Mouse (Mus musculus): ENCODE measurements around the gene Trim66. TPM values are rescaled to one million over a fixed set of nuclear protein-coding genes. Genes with fewer than 3 reads are reported as not detected.
A peak's percentile ranks its signal among the peaks of the same experiment; 100 is the strongest.

Trim66 gene
- polyA plus RNA-seq, 1 experiment from 2014 or later, result 0.14 TPM

DNA sequence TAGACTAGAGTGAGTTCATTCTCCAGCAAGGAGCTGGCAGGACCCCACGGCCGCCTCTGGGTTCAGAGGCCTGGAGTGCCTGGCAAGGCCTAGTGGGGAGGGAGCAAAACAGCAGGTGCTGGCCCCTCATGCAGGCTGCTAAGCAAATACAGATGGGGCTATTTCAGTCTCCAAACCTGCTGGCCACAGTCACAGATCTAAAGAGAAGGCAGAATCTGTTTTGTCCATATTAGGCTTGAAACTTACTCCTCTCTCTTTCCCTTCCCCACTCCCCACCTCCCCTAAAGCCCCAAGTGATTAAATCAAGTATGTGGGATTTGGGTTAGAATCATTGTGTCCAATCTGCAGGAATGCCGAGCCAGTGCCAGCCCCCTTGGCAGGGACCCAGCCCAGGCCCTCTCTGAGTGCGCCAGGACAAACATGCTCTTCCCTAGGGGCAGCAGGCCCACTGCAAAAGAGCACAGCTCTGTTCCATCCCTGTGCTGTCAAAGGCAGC, 28.6 kb upstream of the Trim66 start:
- DNase-seq (ENCODE audit: low spot score) (no peak), ATAC-seq (ENCODE audit: low FRiP score) (no peak)
- no peaks in the 10 kb centered on the region for H3K9me3 ChIP-seq (ENCODE audit: control insufficient read depth, low read length)
- H3K4me2 ChIP-seq (replicated peaks; ENCODE audit: low read depth, low read length), result no peak overlapping the region
- H3K27ac ChIP-seq (ENCODE audit: low read depth, low read length), result no peak overlapping the region
- no peak overlapping the region for H3K9ac ChIP-seq (ENCODE audit: low read depth, low read length)
- no peaks in the 10 kb centered on the region; the same call in 1 of the 2 replicates for H3K36me3 ChIP-seq (ENCODE audit: control insufficient read depth, insufficient read depth, low read length)
- no peak overlapping the region for H3K4me3 ChIP-seq (ENCODE audit: low read depth, low read length)
- 60% methylated on average over 4 of the region's 4 CpGs for WGBS
- no peaks in the 10 kb centered on the region for H3K4me1 ChIP-seq (replicated peaks; ENCODE audit: control insufficient read depth, insufficient read depth, low read length)
- H3K27me3 ChIP-seq (ENCODE audit: control insufficient read depth, insufficient read depth, low read length), result no peaks in the 10 kb centered on the region

- Histone ChIP-seq H3K9ac (ENCODE audit: low read depth, low read length) (no peak overlapping the region), H3K4me3 (ENCODE audit: low read depth, low read length) (no peak overlapping the region), H3K36me3 (ENCODE audit: control insufficient read depth, insufficient read depth, low read length) (no peaks in the 10 kb centered on the region; the same call in 1 of the 2 replicates), H3K4me2 (replicated peaks; ENCODE audit: low read depth, low read length) (no peak overlapping the region), H3K27me3 (ENCODE audit: control insufficient read depth, insufficient read depth, low read length) (no peaks in the 10 kb centered on the region), H3K27ac (ENCODE audit: low read depth, low read length) (no peak overlapping the region), H3K9me3 (ENCODE audit: control insufficient read depth, low read length) (no peaks in the 10 kb centered on the region), H3K4me1 (replicated peaks; ENCODE audit: control insufficient read depth, insufficient read depth, low read length) (no peaks in the 10 kb centered on the region)
- no peak for ATAC-seq (ENCODE audit: low FRiP score)
- no peak for DNase-seq (ENCODE audit: low spot score)
- WGBS, result 92% methylated on average over 3 of the region's 3 CpGs
Observed at GRCm38 (mm10) chr7:109534921-109535320, 27.0 kb upstream of the Trim66 start.

DNA sequence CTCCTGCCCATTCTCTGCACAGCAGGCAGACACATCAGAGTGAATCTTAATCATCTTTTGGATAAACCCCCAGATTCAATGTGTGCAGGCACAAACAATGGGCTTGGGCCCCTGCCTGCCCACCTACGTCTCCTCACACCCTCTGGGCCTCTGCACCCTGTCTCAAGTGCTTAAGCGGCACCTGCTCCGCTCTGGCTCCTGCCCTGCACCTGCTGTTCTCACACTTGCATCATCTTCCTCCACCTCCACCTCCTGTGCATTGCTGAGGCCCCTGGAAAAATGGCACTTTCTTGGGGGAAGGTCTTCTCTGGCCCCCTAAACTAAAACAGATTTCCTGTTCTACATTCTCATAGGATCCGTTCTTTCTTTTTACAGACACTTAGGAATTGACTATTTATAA, 26.0 kb upstream of the Trim66 start:
- Histone ChIP-seq H3K27ac (ENCODE audit: low read depth, low read length) (no peak overlapping the region), H3K4me1 (replicated peaks; ENCODE audit: control insufficient read depth, insufficient read depth, low read length) (no peaks in the 10 kb centered on the region), H3K36me3 (ENCODE audit: control insufficient read depth, insufficient read depth, low read length) (no peaks in the 10 kb centered on the region; the same call in 1 of the 2 replicates), H3K9ac (ENCODE audit: low read depth, low read length) (no peak overlapping the region), H3K4me2 (replicated peaks; ENCODE audit: low read depth, low read length) (no peak overlapping the region), H3K4me3 (ENCODE audit: low read depth, low read length) (no peak overlapping the region), H3K9me3 (ENCODE audit: control insufficient read depth, low read length) (no peaks in the 10 kb centered on the region), H3K27me3 (ENCODE audit: control insufficient read depth, insufficient read depth, low read length) (no peaks in the 10 kb centered on the region)
- WGBS, result 89% methylated on average over 4 of the region's 4 CpGs
- ATAC-seq (ENCODE audit: low FRiP score), result no peak
- no peak for DNase-seq (ENCODE audit: low spot score)

DNA sequence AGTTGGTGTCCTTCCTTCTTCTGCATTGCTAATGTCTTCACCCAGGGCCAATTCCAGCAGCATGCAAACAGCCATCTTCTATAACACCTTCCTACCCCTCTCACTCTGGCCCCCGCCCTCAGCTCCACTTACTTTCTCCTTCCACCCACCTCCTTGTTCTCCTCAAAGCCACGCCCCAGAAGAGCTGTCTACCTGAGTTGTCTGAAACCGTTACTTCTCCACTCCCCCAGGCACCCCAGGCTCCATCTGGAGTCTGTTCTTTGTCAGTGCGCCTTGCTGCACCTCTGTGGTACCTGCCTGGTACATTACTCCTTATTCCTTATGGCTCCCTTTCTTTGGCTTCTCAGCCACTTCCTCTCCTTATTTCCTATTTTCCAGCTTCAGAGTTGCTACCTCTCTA, 25.2 kb upstream of the Trim66 start:
- Histone ChIP-seq H3K27ac (ENCODE audit: low read depth, low read length) (no peak overlapping the region), H3K36me3 (ENCODE audit: control insufficient read depth, insufficient read depth, low read length) (no peaks in the 10 kb centered on the region; the same call in 1 of the 2 replicates), H3K9ac (ENCODE audit: low read depth, low read length) (no peak overlapping the region), H3K4me2 (replicated peaks; ENCODE audit: low read depth, low read length) (no peak overlapping the region), H3K4me3 (ENCODE audit: low read depth, low read length) (no peak overlapping the region), H3K4me1 (replicated peaks; ENCODE audit: control insufficient read depth, insufficient read depth, low read length) (no peaks in the 10 kb centered on the region), H3K9me3 (ENCODE audit: control insufficient read depth, low read length) (no peaks in the 10 kb centered on the region), H3K27me3 (ENCODE audit: control insufficient read depth, insufficient read depth, low read length) (no peaks in the 10 kb centered on the region)
- DNase-seq (ENCODE audit: low spot score) (no peak), ATAC-seq (ENCODE audit: low FRiP score) (no peak)
- 82% methylated on average over 4 of the region's 4 CpGs for WGBS

DNA sequence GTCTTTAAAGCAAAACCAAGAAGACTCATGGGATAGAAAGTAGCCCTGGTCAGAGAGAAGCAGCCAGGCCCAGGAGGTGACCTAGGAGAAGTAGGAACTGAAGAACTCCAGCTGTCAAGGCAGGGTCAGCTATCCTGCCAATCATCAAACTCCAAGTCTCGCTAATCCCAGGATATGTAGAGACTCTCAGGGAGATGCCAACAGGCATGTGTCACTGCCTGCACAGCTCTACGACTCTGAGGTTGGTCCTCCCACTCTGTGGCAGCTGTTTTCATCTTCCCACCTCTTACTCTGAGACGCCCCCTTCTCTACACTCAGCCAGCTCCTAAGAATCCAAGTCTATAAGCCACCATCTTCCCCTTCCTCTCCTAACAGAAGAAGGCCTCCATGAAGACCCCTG, 24.8 kb upstream of the Trim66 start:
- Histone ChIP-seq H3K9ac (ENCODE audit: low read depth, low read length) (no peak overlapping the region), H3K27ac (ENCODE audit: low read depth, low read length) (no peak overlapping the region), H3K4me3 (ENCODE audit: low read depth, low read length) (no peak overlapping the region), H3K36me3 (ENCODE audit: control insufficient read depth, insufficient read depth, low read length) (no peaks in the 10 kb centered on the region; the same call in 1 of the 2 replicates), H3K27me3 (ENCODE audit: control insufficient read depth, insufficient read depth, low read length) (no peaks in the 10 kb centered on the region), H3K4me2 (replicated peaks; ENCODE audit: low read depth, low read length) (no peak overlapping the region), H3K4me1 (replicated peaks; ENCODE audit: control insufficient read depth, insufficient read depth, low read length) (no peaks in the 10 kb centered on the region), H3K9me3 (ENCODE audit: control insufficient read depth, low read length) (no peaks in the 10 kb centered on the region)
- 86% methylated on average over 3 of the region's 3 CpGs for WGBS
- ATAC-seq (ENCODE audit: low FRiP score) (no peak), DNase-seq (ENCODE audit: low spot score) (no peak)

DNA sequence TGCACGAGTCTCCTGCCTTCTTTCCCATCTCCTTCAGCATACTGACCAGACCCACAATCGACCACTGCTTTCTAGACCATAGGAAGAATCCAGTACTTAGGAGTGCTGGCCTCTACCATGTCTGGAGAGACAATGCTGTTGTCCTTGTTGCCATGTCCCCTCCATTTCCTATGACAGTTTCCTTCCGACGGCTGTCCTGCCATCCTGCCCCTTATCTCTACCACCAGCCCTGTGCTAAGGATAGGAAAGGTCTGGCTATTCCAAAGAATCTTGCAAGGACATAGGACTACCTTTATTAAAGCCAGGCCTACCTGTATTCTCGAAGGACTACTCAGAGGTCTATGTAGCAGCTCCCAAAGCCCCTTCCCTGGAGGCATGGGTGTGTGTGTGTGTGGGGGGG, 23.6 kb upstream of the Trim66 start:
- Histone ChIP-seq H3K4me2 (replicated peaks; ENCODE audit: low read depth, low read length) (no peak overlapping the region), H3K4me3 (ENCODE audit: low read depth, low read length) (no peak overlapping the region), H3K27me3 (ENCODE audit: control insufficient read depth, insufficient read depth, low read length) (no peaks in the 10 kb centered on the region), H3K27ac (ENCODE audit: low read depth, low read length) (no peak overlapping the region), H3K4me1 (replicated peaks; ENCODE audit: control insufficient read depth, insufficient read depth, low read length) (no peaks in the 10 kb centered on the region), H3K9me3 (ENCODE audit: control insufficient read depth, low read length) (no peaks in the 10 kb centered on the region), H3K36me3 (ENCODE audit: control insufficient read depth, insufficient read depth, low read length) (no peaks in the 10 kb centered on the region), H3K9ac (ENCODE audit: low read depth, low read length) (no peak overlapping the region)
- WGBS, result 80% methylated on average over 5 of the region's 5 CpGs
- DNase-seq (ENCODE audit: low spot score), result no peak
- ATAC-seq (ENCODE audit: low FRiP score), result no peak

GRCm38 (mm10) chr7:109529741-109530140, 21.8 kb upstream of the Trim66 start:
- no peaks in the 10 kb centered on the region for H3K4me1 ChIP-seq (replicated peaks; ENCODE audit: control insufficient read depth, insufficient read depth, low read length)
- H3K4me2 ChIP-seq (replicated peaks; ENCODE audit: low read depth, low read length), result no peak overlapping the region
- no peak overlapping the region for H3K4me3 ChIP-seq (ENCODE audit: low read depth, low read length)
- H3K9ac ChIP-seq (ENCODE audit: low read depth, low read length), result no peak overlapping the region
- 82% methylated on average over 2 of the region's 2 CpGs for WGBS
- 0 out of 2 replicates have a peak, but pooled peaks cover 1% of the 10 kb centered on the region for H3K36me3 ChIP-seq (ENCODE audit: control insufficient read depth, insufficient read depth, low read length)
- DNase-seq (ENCODE audit: low spot score) (no peak), ATAC-seq (ENCODE audit: low FRiP score) (no peak)
- H3K9me3 ChIP-seq (ENCODE audit: control insufficient read depth, low read length), result no peaks in the 10 kb centered on the region
- H3K27ac ChIP-seq (ENCODE audit: low read depth, low read length), result no peak overlapping the region
- H3K27me3 ChIP-seq (ENCODE audit: control insufficient read depth, insufficient read depth, low read length), result no peaks in the 10 kb centered on the region

GRCm38 (mm10) chr7:109528356-109528755, 20.4 kb upstream of the Trim66 start:
- Histone ChIP-seq H3K9me3 (ENCODE audit: control insufficient read depth, low read length) (no peaks in the 10 kb centered on the region), H3K4me2 (replicated peaks; ENCODE audit: low read depth, low read length) (no peak overlapping the region), H3K27ac (ENCODE audit: low read depth, low read length) (no peak overlapping the region), H3K36me3 (ENCODE audit: control insufficient read depth, insufficient read depth, low read length) (0 out of 2 replicates have a peak, but pooled peaks cover 7% of the 10 kb centered on the region), H3K4me3 (ENCODE audit: low read depth, low read length) (no peak overlapping the region), H3K27me3 (ENCODE audit: control insufficient read depth, insufficient read depth, low read length) (no peaks in the 10 kb centered on the region), H3K9ac (ENCODE audit: low read depth, low read length) (no peak overlapping the region), H3K4me1 (replicated peaks; ENCODE audit: control insufficient read depth, insufficient read depth, low read length) (no peaks in the 10 kb centered on the region)
- DNase-seq (ENCODE audit: low spot score), result peak; percentile 74
- 21% methylated on average over 3 of the region's 3 CpGs for WGBS
- ATAC-seq (ENCODE audit: low FRiP score), result peak; percentile 68; the same call in 1 of the 2 replicates

DNA sequence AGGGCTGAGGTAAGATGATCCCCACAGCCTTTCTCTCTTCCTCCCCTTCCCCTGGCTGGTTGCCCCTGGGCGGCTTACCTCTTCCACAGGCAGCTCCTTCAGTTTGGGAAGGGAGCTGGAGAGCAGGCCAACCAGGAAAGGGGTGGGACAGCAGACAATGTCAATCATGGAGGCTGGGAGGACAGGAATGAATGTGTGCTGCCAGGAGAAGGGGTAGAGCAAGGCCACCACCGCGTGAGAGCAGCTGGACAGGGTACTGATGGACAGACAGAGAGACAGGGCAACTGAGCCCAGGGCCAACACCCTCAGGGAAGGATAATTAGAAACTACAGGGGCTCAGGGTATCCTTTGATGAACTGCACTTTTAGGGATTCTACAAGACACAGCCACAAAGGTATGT, 19.6 kb upstream of the Trim66 start:
- DNase-seq (ENCODE audit: low spot score) (no peak), ATAC-seq (ENCODE audit: low FRiP score) (no peak)
- Histone ChIP-seq H3K27ac (ENCODE audit: low read depth, low read length) (no peak overlapping the region), H3K9me3 (ENCODE audit: control insufficient read depth, low read length) (no peaks in the 10 kb centered on the region), H3K4me1 (replicated peaks; ENCODE audit: control insufficient read depth, insufficient read depth, low read length) (no peaks in the 10 kb centered on the region), H3K36me3 (ENCODE audit: control insufficient read depth, insufficient read depth, low read length) (peaks cover 14% of the 10 kb centered on the region; the same call in 1 of the 2 replicates), H3K9ac (ENCODE audit: low read depth, low read length) (no peak overlapping the region), H3K4me2 (replicated peaks; ENCODE audit: low read depth, low read length) (no peak overlapping the region), H3K27me3 (ENCODE audit: control insufficient read depth, insufficient read depth, low read length) (no peaks in the 10 kb centered on the region), H3K4me3 (ENCODE audit: low read depth, low read length) (no peak overlapping the region)
- WGBS, result 71% methylated on average over 3 of the region's 3 CpGs

All from hindbrain, embryonic 11.5 days (tissue).